Mouse (Mus musculus): ENCODE measurements around the gene Ankrd6.

- TF ChIP-seq CTCF (IDR thresholded peaks at IDR 0.05; ENCODE audit: low read depth) (no peak), EP300 (IDR thresholded peaks at IDR 0.05; ENCODE audit: low read depth) (no peak)
Measured at GRCm38 (mm10) chr4:32899051-32899450, 51.6 kb downstream of the Ankrd6 start.

Measured in heart, postnatal 0 days (tissue).